Mouse (Mus musculus) embryonic fibroblast, embryonic 13.5 days (primary cell): ENCODE measurements around the gene Rora. TPM values are rescaled to one million over a fixed set of nuclear protein-coding genes. Genes with fewer than 3 reads are reported as not detected.

ENCODE experiments used
- H3K27ac ChIP-seq: 2 replicates; pipeline ENCODE4 v1.5.1; 2012; ENCODE audit warnings: low read length, control low read depth, inconsistent platforms; ENCODE audit not compliant: insufficient read depth
- H3K4me1 ChIP-seq: 2 replicates; pipeline ENCODE4 v1.6.1; 2011; ENCODE audit warnings: low read length; ENCODE audit not compliant: control insufficient read depth, insufficient read depth
- H3K4me3 ChIP-seq: 2 replicates; pipeline ENCODE4 v1.5.1; 2011; ENCODE audit warnings: mild to moderate bottlenecking, control low read depth, low read length; ENCODE audit not compliant: insufficient read depth
- CTCF ChIP-seq: IDR thresholded peaks from 2 replicates; pipeline ENCODE4 v1.5.1; 2011; ENCODE audit warnings: mild to moderate bottlenecking, control low read depth, low read length, moderate library complexity, borderline replicate concordance; ENCODE audit not compliant: insufficient read depth
- POLR2A ChIP-seq: IDR thresholded peaks from 2 replicates; pipeline ENCODE4 v1.6.1; 2011; ENCODE audit warnings: low read depth, mild to moderate bottlenecking, control low read depth, low read length, moderate library complexity
- polyA plus RNA-seq: library from polyadenylated mRNA; stranded (reverse); fragments of >200 nt; gene quantifications from 2 replicates; pipeline ENCODE4 v1.2.4, GENCODE M21; 2011; ENCODE audit warnings: low read depth; ENCODE audit not compliant: missing spikeins, insufficient read length

Gene Rora
- polyA plus RNA-seq, 1 experiment, result 11.2 TPM

GRCm38 (mm10) chr9:68687251-68687874 is 33.8 kb downstream of the Rora start:
- H3K4me1 ChIP-seq, result no peaks in the 10 kb centered on the region
- no peak for TF ChIP-seq CTCF
- TF ChIP-seq POLR2A, result no peak
- H3K4me3 ChIP-seq, result no peak overlapping the region
- no peak overlapping the region for H3K27ac ChIP-seq

DNA sequence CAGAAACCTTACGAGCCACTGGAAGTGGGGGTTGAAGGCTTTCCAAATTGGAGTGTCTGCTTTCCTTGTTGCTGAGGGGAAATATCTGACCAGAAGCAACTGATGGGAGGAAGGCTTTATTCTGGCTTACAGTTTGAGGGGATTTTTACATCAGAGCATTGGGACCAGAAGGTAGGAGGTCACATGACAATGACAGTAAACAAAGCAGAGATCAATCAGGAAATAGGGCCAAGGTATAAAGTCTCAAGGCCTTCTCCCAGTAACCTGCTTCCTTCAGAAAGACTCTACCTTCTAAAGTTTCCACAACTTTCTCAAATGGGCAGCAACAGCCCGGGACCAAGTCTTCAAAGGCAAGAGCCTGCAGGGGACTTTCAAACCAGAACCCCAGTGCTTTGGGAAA is 34.6 kb downstream of the Rora start:
- Histone ChIP-seq H3K27ac (no peak overlapping the region), H3K4me1 (no peaks in the 10 kb centered on the region), H3K4me3 (no peak overlapping the region)
- TF ChIP-seq POLR2A (no peak), CTCF (no peak)

- TF ChIP-seq POLR2A (no peak), CTCF (peak; percentile 21; the same call in 1 of the 2 replicates)
- Histone ChIP-seq H3K4me3 (no peak overlapping the region), H3K4me1 (no peaks in the 10 kb centered on the region), H3K27ac (no peak overlapping the region)
Observed at GRCm38 (mm10) chr9:68689351-68689750, 35.8 kb downstream of the Rora start.

DNA sequence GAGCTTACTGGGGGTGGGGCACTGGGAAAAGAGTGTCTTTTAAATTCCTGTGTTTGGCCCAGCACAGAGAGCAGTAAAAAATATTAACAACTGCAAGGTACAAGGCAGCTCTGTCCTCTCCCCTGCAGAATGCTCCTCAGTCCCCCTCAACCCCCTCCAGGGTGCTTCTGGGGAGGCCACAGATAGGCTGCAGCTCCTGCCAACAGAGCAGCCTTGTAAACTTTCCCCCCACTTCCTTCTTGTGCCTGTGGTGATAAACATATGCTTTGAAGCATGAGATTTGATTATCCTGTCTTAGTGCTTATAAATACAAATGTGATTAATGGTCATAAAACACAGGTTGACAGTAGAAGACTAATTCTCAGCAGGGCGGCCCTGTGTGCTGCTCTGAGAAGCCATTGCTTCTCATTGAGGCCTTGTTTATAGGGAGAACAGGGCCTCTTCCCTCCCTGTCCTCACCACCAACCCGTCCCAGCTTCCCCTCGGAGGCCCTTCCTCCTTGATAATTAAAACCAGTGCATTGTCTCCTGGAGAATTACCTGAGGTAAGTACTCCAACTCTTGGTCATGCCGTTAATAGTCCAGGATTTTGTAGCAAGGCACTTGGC is 41.4 kb downstream of the Rora start:
- TF ChIP-seq CTCF, result no peak
- TF ChIP-seq POLR2A, result no peak
- H3K4me1 ChIP-seq, result no peaks in the 10 kb centered on the region
- H3K27ac ChIP-seq, result no peak overlapping the region
- no peak overlapping the region for H3K4me3 ChIP-seq

DNA sequence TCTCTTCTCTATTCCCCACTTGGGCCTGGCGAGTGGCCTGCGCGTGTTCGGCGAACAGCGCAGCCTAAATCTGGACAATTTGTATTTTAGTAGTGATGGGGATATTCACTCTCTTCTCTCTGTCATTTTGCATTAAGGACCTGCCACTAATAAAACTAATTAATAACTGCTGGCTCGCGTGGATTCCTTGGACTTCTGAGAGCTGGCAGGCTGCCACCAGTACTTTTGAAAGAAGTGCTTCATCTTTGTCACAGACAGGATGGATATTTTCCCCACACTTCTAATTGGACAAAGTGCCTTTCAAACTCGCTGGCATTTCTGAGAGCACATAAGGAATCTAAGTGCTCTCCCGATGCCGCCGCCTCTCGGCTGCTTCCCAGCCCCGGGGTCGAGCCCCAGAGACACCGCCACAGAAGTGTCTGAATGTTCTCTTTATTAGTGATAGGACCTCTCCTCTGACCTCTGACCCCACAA is 41.9 kb downstream of the Rora start:
- Histone ChIP-seq H3K4me1 (no peaks in the 10 kb centered on the region), H3K4me3 (no peak overlapping the region), H3K27ac (no peak overlapping the region)
- TF ChIP-seq POLR2A (no peak), CTCF (no peak)

DNA sequence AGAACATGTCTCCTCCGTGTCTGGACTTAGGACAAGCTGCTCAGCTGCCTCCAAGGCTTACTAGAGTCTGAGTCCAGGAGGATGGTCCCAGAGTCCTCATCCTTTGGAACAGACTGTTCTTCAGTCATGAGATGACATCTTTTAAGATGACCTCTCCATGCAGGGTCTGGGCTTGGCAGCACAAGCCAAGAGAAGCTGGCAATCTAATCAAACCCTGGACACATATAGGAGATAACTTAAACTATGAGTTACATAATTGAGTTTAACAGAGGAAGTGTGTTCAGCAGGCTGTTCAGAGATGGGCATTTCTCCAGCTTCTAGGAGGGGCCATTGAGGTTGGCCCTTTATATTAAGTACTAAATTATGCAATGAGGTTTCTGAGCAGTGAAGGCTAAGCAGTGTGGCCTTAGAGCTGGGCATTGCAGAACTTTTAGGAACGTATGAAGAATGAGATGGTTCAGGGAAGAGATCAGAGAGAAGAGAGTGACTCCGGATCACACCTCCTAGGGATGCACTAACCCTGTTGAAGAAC is 42.9 kb downstream of the Rora start:
- Histone ChIP-seq H3K4me3 (no peak overlapping the region), H3K4me1 (no peaks in the 10 kb centered on the region), H3K27ac (no peak overlapping the region)
- TF ChIP-seq POLR2A (no peak), CTCF (no peak)

- no peaks in the 10 kb centered on the region for H3K4me1 ChIP-seq
- H3K4me3 ChIP-seq, result no peak overlapping the region
- TF ChIP-seq CTCF (no peak), POLR2A (no peak)
- H3K27ac ChIP-seq, result no peak overlapping the region
Observed at GRCm38 (mm10) chr9:68699341-68699740, 45.8 kb downstream of the Rora start.

GRCm38 (mm10) chr9:68699856-68700255 is 46.3 kb downstream of the Rora start:
- Histone ChIP-seq H3K27ac (no peak overlapping the region), H3K4me3 (no peak overlapping the region), H3K4me1 (no peaks in the 10 kb centered on the region)
- TF ChIP-seq POLR2A, result no peak
- TF ChIP-seq CTCF, result no peak

GRCm38 (mm10) chr9:68707636-68708035 is 54.0 kb downstream of the Rora start:
- H3K4me3 ChIP-seq, result no peak overlapping the region
- TF ChIP-seq CTCF, result no peak
- no peak for TF ChIP-seq POLR2A
- H3K27ac ChIP-seq, result no peak overlapping the region
- H3K4me1 ChIP-seq, result no peaks in the 10 kb centered on the region

- no peak for TF ChIP-seq POLR2A
- TF ChIP-seq CTCF, result no peak
- no peak overlapping the region for H3K4me3 ChIP-seq
- no peak overlapping the region for H3K27ac ChIP-seq
- H3K4me1 ChIP-seq, result no peaks in the 10 kb centered on the region
Observed at GRCm38 (mm10) chr9:68709232-68709631, 55.6 kb downstream of the Rora start.
